Mouse (Mus musculus): Measurements from ENCODE around the gene Olfr1046. TPM values are rescaled to one million over a fixed set of nuclear protein-coding genes. Genes with fewer than 3 reads are reported as not detected.

Gene Olfr1046
- polyA plus RNA-seq (2017; shearing (Covaris generic)) = not detected

DNA sequence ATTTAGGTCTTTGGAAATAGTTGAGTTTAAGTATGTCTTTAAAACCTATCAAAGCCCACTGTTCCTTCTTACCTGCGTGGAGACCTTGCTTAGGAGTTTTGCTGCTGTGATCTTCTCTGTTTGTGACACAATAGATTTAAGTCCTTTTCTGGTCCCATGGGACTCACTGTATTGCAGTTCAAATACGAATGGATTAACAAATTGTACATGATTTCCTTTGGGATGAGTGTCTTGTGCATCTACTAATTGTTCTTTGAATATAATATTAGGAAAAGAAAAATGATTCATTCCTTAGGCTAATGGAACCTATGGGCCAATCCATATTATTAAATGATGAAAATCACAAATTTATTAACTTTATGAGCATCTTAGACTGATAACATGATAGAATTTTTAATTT lies at the start of gene Olfr1046:
TSS of gene Olfr1046 (minus strand) at position 101 of the 400 bp plus-strand sequence.

DNA sequence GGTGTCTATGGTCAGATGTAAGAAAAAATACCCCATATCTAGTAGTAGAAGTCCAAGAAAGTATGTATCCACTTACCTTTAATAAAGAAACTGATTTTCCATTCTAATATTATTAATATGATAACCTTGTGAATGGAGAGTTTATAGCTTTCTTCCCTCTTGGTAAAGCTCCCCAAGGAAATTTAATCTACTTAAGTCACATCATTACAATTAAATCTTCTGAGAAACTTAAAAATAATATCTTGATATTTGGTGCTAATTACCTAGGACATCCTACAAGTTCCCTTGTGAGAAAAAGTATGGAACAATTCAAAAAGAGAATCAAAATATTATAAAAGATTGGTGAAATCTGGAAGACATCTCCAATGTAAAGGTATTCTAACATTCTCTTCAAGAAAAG lies 39.1 kb upstream of the Olfr1046 start, which contains the start of gene Olfr1049:
TSS of gene Olfr1049 (minus strand) at position 101 of the 400 bp plus-strand sequence.

DNA sequence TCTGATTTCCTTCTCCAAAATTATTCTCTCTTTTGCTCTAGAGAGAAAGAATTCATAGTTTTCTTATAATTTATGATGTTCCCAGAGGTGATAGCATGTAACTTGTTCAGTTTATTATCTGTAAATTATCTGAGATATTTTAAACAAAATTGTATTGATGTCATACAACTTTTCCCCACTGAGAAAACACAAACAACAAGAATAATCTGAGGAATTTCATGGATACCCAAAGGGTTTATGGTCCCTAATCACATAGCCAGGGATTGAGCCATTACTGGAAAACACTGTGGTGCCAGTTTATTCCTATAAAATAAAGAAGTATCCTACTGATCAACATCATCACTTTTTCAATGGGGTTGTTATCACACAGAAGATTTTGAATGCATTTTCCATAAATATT lies 21.1 kb upstream of the Olfr1046 start, which contains the start of gene Olfr1048:
TSS of gene Olfr1048 (minus strand) at position 101 of the 400 bp plus-strand sequence.

DNA sequence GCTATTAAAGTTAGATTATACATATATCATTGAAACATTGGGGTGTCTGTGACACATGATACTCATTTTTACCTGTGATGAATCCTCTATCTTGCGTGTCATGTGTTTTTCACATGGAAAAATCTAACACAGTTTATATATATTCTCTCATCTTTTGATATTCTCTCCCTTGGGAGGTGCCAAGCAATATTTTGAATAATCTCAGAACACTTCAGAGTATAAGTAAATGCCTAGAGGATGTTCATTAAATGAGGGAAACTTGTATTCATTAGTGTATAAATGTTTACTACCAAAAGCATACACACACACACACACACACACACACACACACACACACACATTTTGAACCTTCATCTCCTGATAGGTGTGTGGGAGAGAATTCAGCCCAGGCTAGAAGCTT lies 12.2 kb upstream of the Olfr1046 start, which contains the start of gene Olfr1047:
TSS of gene Olfr1047 (minus strand) at position 101 of the 400 bp plus-strand sequence.

DNA sequence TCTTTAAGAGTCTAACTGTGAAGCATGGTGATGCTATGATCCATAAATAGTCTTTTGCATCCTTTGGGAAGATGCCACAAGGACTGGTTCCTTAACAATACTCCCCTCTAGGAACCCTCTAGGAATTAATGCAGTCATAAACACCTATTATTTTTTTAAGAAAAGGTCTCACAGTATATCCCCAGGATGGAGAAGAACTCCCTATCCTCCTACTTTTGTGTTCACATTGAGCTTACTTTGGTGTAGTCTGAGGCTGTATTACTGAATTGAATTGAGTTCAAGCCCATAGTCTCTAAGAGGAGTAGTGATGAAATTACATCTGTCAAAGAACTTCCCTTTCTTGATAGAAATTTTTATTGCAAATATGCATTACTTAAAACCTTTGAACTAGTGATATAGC lies 16.2 kb downstream of the Olfr1046 start, which contains the start of gene Olfr1045:
TSS of gene Olfr1045 (minus strand) at position 101 of the 400 bp plus-strand sequence.

DNA sequence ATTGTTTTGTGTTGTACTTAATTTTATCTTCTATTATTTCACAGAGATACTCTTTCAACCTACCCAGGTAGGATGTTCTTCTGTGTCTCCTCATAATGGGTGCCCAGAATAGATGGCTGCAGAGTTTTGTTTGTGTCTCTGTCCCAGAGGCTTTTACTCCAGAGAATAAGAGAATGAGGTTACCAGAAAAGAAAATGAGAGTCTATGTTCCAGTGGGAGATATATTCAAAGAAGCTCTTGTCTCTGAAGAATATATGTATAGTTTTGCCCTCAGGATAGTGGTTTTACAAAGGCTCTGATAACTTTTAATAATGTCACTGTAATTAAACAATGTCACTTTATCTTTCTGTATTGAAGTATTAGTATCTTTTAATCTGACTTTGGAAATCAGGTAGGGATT lies 33.5 kb downstream of the Olfr1046 start, which contains the start of gene Olfr52:
TSS of gene Olfr52 (minus strand) at position 101 of the 400 bp plus-strand sequence.

DNA sequence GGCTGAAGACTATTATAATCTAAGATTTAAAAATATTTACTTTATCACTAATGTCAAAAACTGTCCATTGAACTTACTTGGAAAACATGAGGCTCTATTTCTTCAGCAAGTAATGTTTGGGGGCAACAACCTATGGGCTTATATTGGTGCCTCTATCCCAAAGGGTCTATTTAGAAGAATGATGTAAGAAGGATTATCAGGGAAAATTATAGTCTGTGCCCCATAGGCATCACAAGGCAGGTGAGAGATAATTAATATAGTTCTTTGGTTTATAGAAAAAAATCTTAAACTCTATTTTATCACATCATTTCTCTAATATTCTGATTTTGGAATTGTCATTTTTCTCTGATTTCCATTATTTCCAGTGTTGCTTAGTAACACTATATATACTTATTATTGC lies 41.4 kb downstream of the Olfr1046 start, which contains the start of gene Olfr1044:
TSS of gene Olfr1044 (minus strand) at position 101 of the 400 bp plus-strand sequence.

DNA sequence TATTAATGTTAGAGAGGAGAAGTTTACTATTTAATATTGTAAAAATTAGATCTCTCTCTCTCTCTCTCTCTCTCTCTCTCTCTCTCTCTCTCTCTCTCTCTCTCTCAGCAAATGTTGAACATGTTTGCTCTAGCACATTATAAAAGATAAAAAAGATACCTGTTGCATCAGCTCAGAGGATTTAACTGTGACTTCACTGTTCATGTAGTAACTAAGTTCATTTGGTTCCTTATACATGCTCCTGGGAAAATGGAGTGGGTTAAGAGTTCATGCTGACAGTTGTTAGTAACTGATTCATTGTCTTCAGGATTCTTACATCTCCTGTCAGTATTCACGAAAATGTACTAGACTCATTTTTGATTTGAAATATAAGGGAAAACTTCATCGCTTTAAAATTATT lies 51.7 kb downstream of the Olfr1046 start, which contains the start of gene Olfr1043:
TSS of gene Olfr1043 (minus strand) at position 101 of the 400 bp plus-strand sequence.

Other genes with a start within 250 kb of the Olfr1046 start
- gene Olfr1029, start 245.4 kb downstream of the Olfr1046 start, polyA plus RNA-seq (2017; shearing (Covaris generic)) = not detected
- gene Olfr1030, start 240.0 kb downstream of the Olfr1046 start, polyA plus RNA-seq (2017; shearing (Covaris generic)) = 0.14 TPM
- gene Olfr1031, start 229.0 kb downstream of the Olfr1046 start, polyA plus RNA-seq (2017; shearing (Covaris generic)) = not detected
- not detected for gene Olfr1032, start 213.8 kb downstream of the Olfr1046 start, polyA plus RNA-seq (2017; shearing (Covaris generic))
- gene Olfr1033, start 198.7 kb downstream of the Olfr1046 start, polyA plus RNA-seq (2017; shearing (Covaris generic)) = 11.3 TPM
- not detected for gene Olfr1034, start 173.5 kb downstream of the Olfr1046 start, polyA plus RNA-seq (2017; shearing (Covaris generic))
- not detected for gene Olfr1036, start 145.3 kb downstream of the Olfr1046 start, polyA plus RNA-seq (2017; shearing (Covaris generic))
- not detected for gene Olfr1037, start 131.9 kb downstream of the Olfr1046 start, polyA plus RNA-seq (2017; shearing (Covaris generic))
- gene Olfr1039, start 83.4 kb downstream of the Olfr1046 start, polyA plus RNA-seq (2017; shearing (Covaris generic)) = not detected
- not detected for gene Olfr1040, start 72.6 kb downstream of the Olfr1046 start, polyA plus RNA-seq (2017; shearing (Covaris generic))
- 0.14 TPM for gene Olfr1042, start 57.5 kb downstream of the Olfr1046 start, polyA plus RNA-seq (2017; shearing (Covaris generic))
- not detected for gene Olfr1043, start 51.8 kb downstream of the Olfr1046 start, polyA plus RNA-seq (2017; shearing (Covaris generic))
- gene Olfr1044, start 41.5 kb downstream of the Olfr1046 start, polyA plus RNA-seq (2017; shearing (Covaris generic)) = not detected
- not detected for gene Olfr52, start 33.6 kb downstream of the Olfr1046 start, polyA plus RNA-seq (2017; shearing (Covaris generic))
- 0.12 TPM for gene Olfr1045, start 16.3 kb downstream of the Olfr1046 start, polyA plus RNA-seq (2017; shearing (Covaris generic))
- gene Olfr1047, start 12.1 kb upstream of the Olfr1046 start, polyA plus RNA-seq (2017; shearing (Covaris generic)) = not detected
- 0.20 TPM for gene Olfr1048, start 21.0 kb upstream of the Olfr1046 start, polyA plus RNA-seq (2017; shearing (Covaris generic))
- gene Olfr1049, start 39.0 kb upstream of the Olfr1046 start, polyA plus RNA-seq (2017; shearing (Covaris generic)) = not detected
- not detected for gene Olfr1051, start 59.8 kb upstream of the Olfr1046 start, polyA plus RNA-seq (2017; shearing (Covaris generic))
- not detected for gene Olfr1052, start 73.1 kb upstream of the Olfr1046 start, polyA plus RNA-seq (2017; shearing (Covaris generic))
- gene Olfr1053, start 96.0 kb upstream of the Olfr1046 start, polyA plus RNA-seq (2017; shearing (Covaris generic)) = not detected
- gene Olfr1054, start 116.1 kb upstream of the Olfr1046 start, polyA plus RNA-seq (2017; shearing (Covaris generic)) = not detected
- gene Olfr1055, start 131.0 kb upstream of the Olfr1046 start, polyA plus RNA-seq (2017; shearing (Covaris generic)) = not detected
- gene Olfr1056, start 143.2 kb upstream of the Olfr1046 start, polyA plus RNA-seq (2017; shearing (Covaris generic)) = not detected
- gene Olfr1057, start 159.1 kb upstream of the Olfr1046 start, polyA plus RNA-seq (2017; shearing (Covaris generic)) = not detected
- not detected for gene Olfr1058, start 169.2 kb upstream of the Olfr1046 start, polyA plus RNA-seq (2017; shearing (Covaris generic))
- gene Olfr1061, start 194.7 kb upstream of the Olfr1046 start, polyA plus RNA-seq (2017; shearing (Covaris generic)) = not detected
- gene Olfr1062, start 207.4 kb upstream of the Olfr1046 start, polyA plus RNA-seq (2017; shearing (Covaris generic)) = not detected
- not detected for gene Olfr1065, start 231.3 kb upstream of the Olfr1046 start, polyA plus RNA-seq (2017; shearing (Covaris generic))
- gene Olfr1066, start 237.0 kb upstream of the Olfr1046 start, polyA plus RNA-seq (2017; shearing (Covaris generic)) = not detected

Measured in effector memory CD4-positive, alpha-beta T cell, adult 5 months (primary cell).